Comparison of ENCODE assay signal across 9 mouse cellular contexts in the genomic region with DNA sequence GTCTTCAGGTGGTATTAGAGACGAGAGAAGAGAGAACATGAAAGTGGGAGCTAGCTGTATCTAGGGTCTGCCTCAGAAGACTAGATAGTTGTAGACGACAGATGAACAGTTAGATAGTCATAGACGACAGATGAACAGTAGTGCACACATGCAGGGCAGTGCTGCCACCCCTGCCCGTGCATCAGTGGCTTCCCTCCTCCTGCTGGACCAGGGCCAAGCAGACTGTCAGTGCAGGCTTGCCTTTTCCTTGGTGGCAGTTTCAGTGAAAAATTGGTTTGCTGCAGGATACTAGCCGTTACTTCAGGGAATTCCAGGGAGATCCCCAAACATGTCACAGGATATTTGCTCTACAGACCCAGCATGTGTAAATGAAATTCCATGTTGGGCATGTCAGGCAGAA.
DNase-seq lines count a peak whose midpoint lies in the region; ATAC-seq lines count a peak whose summit lies in the region.
"Had no signal": no experiment of that assay in that cellular context is flagged by ENCODE, and none has a peak within 500 bp of the region (broad histone marks: within the 10 kb centered on the region; RNA-seq: fewer than 3 reads in every experiment).

No protein-coding gene starts in this region.

- no peak overlapping the region for H3K4me3 ChIP-seq in heart, embryonic 10.5 days

- peak; percentile 9 for DNase-seq in kidney, adult 9 months
- DNase-seq in kidney, adult 18-20 months = no peak
- DNase-seq in right cerebral cortex, postnatal 14 days = peak; percentile 54
- no peak for DNase-seq in right cerebral cortex, adult 18-20 months
- peak; percentile 61 for DNase-seq in cerebellum, adult 8-10 months
- no peak for DNase-seq in heart, embryonic 10.5 days (ENCODE audit: low spot score)
- DNase-seq in natural killer cell, adult 2 months (ENCODE audit: low spot score in 2 of 2) = no peak
- DNase-seq: gastrocnemius, postnatal 25 days had no signal

- H3K27me3 ChIP-seq in heart, embryonic 10.5 days (ENCODE audit: insufficient read depth, poor library complexity, severe bottlenecking) = no peaks in the 10 kb centered on the region

- WGBS in heart, embryonic 10.5 days = 76% methylated on average over 5 of the region's 5 CpGs

- no peaks in the 10 kb centered on the region for H3K9me3 ChIP-seq in heart, embryonic 10.5 days

- no peak overlapping the region for H3K27ac ChIP-seq in heart, embryonic 10.5 days

- ATAC-seq in megakaryocyte-erythroid progenitor cell, adult 5-6 weeks (replicated peaks; ENCODE audit: low FRiP score, low TSS enrichment, poor library complexity, severe bottlenecking) = peak; percentile 63; the same call in 1 of the 2 replicates

- no peaks in the 10 kb centered on the region for H3K36me3 ChIP-seq in heart, embryonic 10.5 days

- 0 out of 2 replicates have a peak, but pooled peaks cover 3% of the 10 kb centered on the region for H3K4me1 ChIP-seq in heart, embryonic 10.5 days

Comparison
In these comparisons a context has a peak if more than half of its experiments do, and no peak if none do; other contexts are left out.
1. DNase-seq: peak in kidney, adult 9 months (single experiment), right cerebral cortex, postnatal 14 days (single experiment) and cerebellum, adult 8-10 months (single experiment); none in kidney, adult 18-20 months (single experiment), right cerebral cortex, adult 18-20 months (single experiment), heart, embryonic 10.5 days (single experiment) and natural killer cell, adult 2 months (0 of 2).